Mouse (Mus musculus): ENCODE data around the gene Pacrg. TPM values are rescaled to one million over a fixed set of nuclear protein-coding genes. Genes with fewer than 3 reads are reported as not detected.

Gene Pacrg
- total and polyA plus RNA-seq, 3 experiments = 0.11 TPM; not detected in 2

DNA sequence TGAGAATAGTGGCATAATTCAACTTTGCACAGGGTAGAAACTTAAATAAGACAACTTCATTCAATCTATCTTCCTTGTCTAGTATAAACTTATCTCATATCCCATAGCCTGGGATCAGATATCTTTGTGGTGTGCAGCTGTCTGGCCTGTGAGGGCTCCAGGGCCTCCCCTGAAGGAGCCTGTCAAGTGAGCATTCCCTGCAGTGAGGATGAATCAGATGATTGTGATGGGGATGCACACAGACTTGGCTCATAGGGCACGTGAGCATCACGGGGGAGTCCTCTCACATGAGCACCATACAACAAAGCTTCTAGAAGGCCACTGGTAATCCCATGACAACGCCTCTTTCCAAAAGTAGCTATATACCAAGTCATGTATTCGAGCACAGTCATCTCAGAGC lies 291.1 kb downstream of the Pacrg start:
- Histone ChIP-seq H3K4me3 (ENCODE audit: low read depth, low read length) (no peak overlapping the region), H3K4me1 (ENCODE audit: insufficient read depth, low read depth, low read length) (no peaks in the 10 kb centered on the region), H3K9me3 (replicated peaks) (no peaks in the 10 kb centered on the region), H3K27me3 (ENCODE audit: insufficient read depth, low read length) (peaks cover 11% of the 10 kb centered on the region), H3K36me3 (replicated peaks) (no peaks in the 10 kb centered on the region)
- TF ChIP-seq GATA1 (IDR thresholded peaks at IDR 0.05; ENCODE audit: borderline replicate concordance, low read length) (no peak), GATA2 (IDR thresholded peaks at IDR 0.05; ENCODE audit: borderline replicate concordance, low read depth, low read length) (no peak), POLR2AphosphoS5 (IDR thresholded peaks at IDR 0.05; ENCODE audit: insufficient replicate concordance, low read depth, low read length) (no peak), TAL1 (conservative IDR thresholded peaks at IDR 0.05; ENCODE audit: low read depth, low read length) (no peak), CTCF (IDR thresholded peaks at IDR 0.05; ENCODE audit: low read depth, low read length) (no peak)
- DNase-seq (ENCODE audit: low spot score) (no peak), ATAC-seq (ENCODE audit: extremely low read depth, insufficient number of reproducible peaks, low FRiP score, poor library complexity, severe bottlenecking) (no peak)

GRCm38 (mm10) chr17:10540772-10541171 lies 299.3 kb downstream of the Pacrg start:
- ATAC-seq (ENCODE audit: extremely low read depth, insufficient number of reproducible peaks, low FRiP score, poor library complexity, severe bottlenecking) = no peak
- H3K9me3 ChIP-seq (replicated peaks) = no peaks in the 10 kb centered on the region
- no peak for TF ChIP-seq GATA1 (IDR thresholded peaks at IDR 0.05; ENCODE audit: borderline replicate concordance, low read length)
- no peak for TF ChIP-seq GATA2 (IDR thresholded peaks at IDR 0.05; ENCODE audit: borderline replicate concordance, low read depth, low read length)
- no peak for TF ChIP-seq POLR2AphosphoS5 (IDR thresholded peaks at IDR 0.05; ENCODE audit: insufficient replicate concordance, low read depth, low read length)
- no peak for TF ChIP-seq TAL1 (conservative IDR thresholded peaks at IDR 0.05; ENCODE audit: low read depth, low read length)
- TF ChIP-seq CTCF (IDR thresholded peaks at IDR 0.05; ENCODE audit: low read depth, low read length) = no peak

GRCm38 (mm10) chr17:10534206-10534605 lies 305.9 kb downstream of the Pacrg start:
- H3K4me1 ChIP-seq (ENCODE audit: insufficient read depth, low read depth, low read length) = no peaks in the 10 kb centered on the region
- TF ChIP-seq GATA1 (IDR thresholded peaks at IDR 0.05; ENCODE audit: borderline replicate concordance, low read length) = no peak
- TF ChIP-seq GATA2 (IDR thresholded peaks at IDR 0.05; ENCODE audit: borderline replicate concordance, low read depth, low read length) = no peak
- TF ChIP-seq POLR2AphosphoS5 (IDR thresholded peaks at IDR 0.05; ENCODE audit: insufficient replicate concordance, low read depth, low read length) = no peak
- TF ChIP-seq CTCF (IDR thresholded peaks at IDR 0.05; ENCODE audit: low read depth, low read length) = no peak
- no peak for TF ChIP-seq TAL1 (conservative IDR thresholded peaks at IDR 0.05; ENCODE audit: low read depth, low read length)
- DNase-seq (ENCODE audit: low spot score) = no peak
- no peaks in the 10 kb centered on the region for H3K9me3 ChIP-seq (replicated peaks)
- ATAC-seq (ENCODE audit: extremely low read depth, insufficient number of reproducible peaks, low FRiP score, poor library complexity, severe bottlenecking) = no peak
- no peak overlapping the region for H3K4me3 ChIP-seq (ENCODE audit: low read depth, low read length)
- H3K27me3 ChIP-seq (ENCODE audit: insufficient read depth, low read length) = peaks cover 7% of the 10 kb centered on the region; the same call in 1 of the 2 replicates
- H3K36me3 ChIP-seq (replicated peaks) = no peaks in the 10 kb centered on the region

More at GRCm38 (mm10) chr17:10540772-10541171, 299.3 kb downstream of the Pacrg start:
- Histone ChIP-seq H3K27me3 (ENCODE audit: insufficient read depth, low read length) (peaks cover 9% of the 10 kb centered on the region; the same call in 1 of the 2 replicates), H3K36me3 (replicated peaks) (no peaks in the 10 kb centered on the region), H3K4me3 (ENCODE audit: low read depth, low read length) (no peak overlapping the region), H3K4me1 (ENCODE audit: insufficient read depth, low read depth, low read length) (no peaks in the 10 kb centered on the region)
- DNase-seq (ENCODE audit: low spot score) = no peak

DNA sequence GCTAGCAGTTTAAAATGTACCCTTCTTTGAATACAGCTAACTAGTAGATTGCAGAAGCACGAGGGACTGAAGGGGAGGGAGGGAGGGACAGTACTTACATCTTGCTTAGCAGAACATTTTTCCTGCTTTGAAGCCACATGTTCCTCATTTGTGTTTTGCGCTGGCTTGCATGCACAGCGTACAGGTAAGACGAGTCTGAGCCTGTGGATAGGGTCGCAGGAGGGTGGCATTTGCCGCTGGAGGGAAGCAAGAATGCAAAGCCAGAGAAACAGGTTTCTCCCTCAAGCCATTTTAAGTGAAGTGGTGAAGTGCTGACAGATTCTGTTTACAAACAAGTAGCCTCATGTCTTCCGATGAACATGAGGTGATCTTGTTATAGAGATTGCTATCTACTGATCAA lies 306.6 kb downstream of the Pacrg start:
- no peak for TF ChIP-seq CTCF (IDR thresholded peaks at IDR 0.05; ENCODE audit: low read depth, low read length)
- no peak for TF ChIP-seq GATA2 (IDR thresholded peaks at IDR 0.05; ENCODE audit: borderline replicate concordance, low read depth, low read length)
- no peak for TF ChIP-seq GATA1 (IDR thresholded peaks at IDR 0.05; ENCODE audit: borderline replicate concordance, low read length)
- no peak for TF ChIP-seq POLR2AphosphoS5 (IDR thresholded peaks at IDR 0.05; ENCODE audit: insufficient replicate concordance, low read depth, low read length)
- TF ChIP-seq TAL1 (conservative IDR thresholded peaks at IDR 0.05; ENCODE audit: low read depth, low read length) = no peak
- no peak for ATAC-seq (ENCODE audit: extremely low read depth, insufficient number of reproducible peaks, low FRiP score, poor library complexity, severe bottlenecking)
- H3K27me3 ChIP-seq (ENCODE audit: insufficient read depth, low read length) = peaks cover 7% of the 10 kb centered on the region; the same call in 1 of the 2 replicates

DNA sequence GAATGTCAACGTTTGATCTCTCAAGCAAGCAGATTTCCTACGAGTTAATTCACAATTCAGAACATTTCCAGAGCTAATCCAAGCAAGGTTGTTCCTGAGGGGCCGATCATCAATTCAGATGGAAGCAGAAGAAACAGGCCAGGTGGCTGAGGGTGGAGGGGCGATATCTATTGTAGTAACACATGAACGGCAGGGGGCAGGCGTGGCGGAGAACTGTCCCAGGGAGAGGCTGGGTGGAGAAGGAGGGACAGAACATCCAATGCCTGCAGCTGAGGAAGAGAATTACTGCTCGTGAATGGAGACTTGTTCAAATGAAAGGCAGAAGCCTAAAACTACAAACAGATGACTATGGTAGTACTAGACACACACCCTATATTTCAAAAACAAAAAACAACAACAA lies 309.1 kb downstream of the Pacrg start:
- DNase-seq (ENCODE audit: low spot score) = no peak
- ATAC-seq (ENCODE audit: extremely low read depth, insufficient number of reproducible peaks, low FRiP score, poor library complexity, severe bottlenecking) = no peak
- TF ChIP-seq GATA2 (IDR thresholded peaks at IDR 0.05; ENCODE audit: borderline replicate concordance, low read depth, low read length) (no peak), POLR2AphosphoS5 (IDR thresholded peaks at IDR 0.05; ENCODE audit: insufficient replicate concordance, low read depth, low read length) (no peak), CTCF (IDR thresholded peaks at IDR 0.05; ENCODE audit: low read depth, low read length) (no peak), GATA1 (IDR thresholded peaks at IDR 0.05; ENCODE audit: borderline replicate concordance, low read length) (no peak), TAL1 (conservative IDR thresholded peaks at IDR 0.05; ENCODE audit: low read depth, low read length) (no peak)
- no peaks in the 10 kb centered on the region for H3K9me3 ChIP-seq (replicated peaks)
- no peaks in the 10 kb centered on the region for H3K36me3 ChIP-seq (replicated peaks)
- H3K4me1 ChIP-seq (ENCODE audit: insufficient read depth, low read depth, low read length) = no peaks in the 10 kb centered on the region
- H3K27me3 ChIP-seq (ENCODE audit: insufficient read depth, low read length) = peaks cover 5% of the 10 kb centered on the region; the same call in 1 of the 2 replicates
- no peak overlapping the region for H3K4me3 ChIP-seq (ENCODE audit: low read depth, low read length)

More for the DNA sequence above, 306.6 kb downstream of the Pacrg start:
- Histone ChIP-seq H3K4me3 (ENCODE audit: low read depth, low read length) (no peak overlapping the region), H3K9me3 (replicated peaks) (no peaks in the 10 kb centered on the region), H3K4me1 (ENCODE audit: insufficient read depth, low read depth, low read length) (no peaks in the 10 kb centered on the region), H3K36me3 (replicated peaks) (no peaks in the 10 kb centered on the region)
- no peak for DNase-seq (ENCODE audit: low spot score)

DNA sequence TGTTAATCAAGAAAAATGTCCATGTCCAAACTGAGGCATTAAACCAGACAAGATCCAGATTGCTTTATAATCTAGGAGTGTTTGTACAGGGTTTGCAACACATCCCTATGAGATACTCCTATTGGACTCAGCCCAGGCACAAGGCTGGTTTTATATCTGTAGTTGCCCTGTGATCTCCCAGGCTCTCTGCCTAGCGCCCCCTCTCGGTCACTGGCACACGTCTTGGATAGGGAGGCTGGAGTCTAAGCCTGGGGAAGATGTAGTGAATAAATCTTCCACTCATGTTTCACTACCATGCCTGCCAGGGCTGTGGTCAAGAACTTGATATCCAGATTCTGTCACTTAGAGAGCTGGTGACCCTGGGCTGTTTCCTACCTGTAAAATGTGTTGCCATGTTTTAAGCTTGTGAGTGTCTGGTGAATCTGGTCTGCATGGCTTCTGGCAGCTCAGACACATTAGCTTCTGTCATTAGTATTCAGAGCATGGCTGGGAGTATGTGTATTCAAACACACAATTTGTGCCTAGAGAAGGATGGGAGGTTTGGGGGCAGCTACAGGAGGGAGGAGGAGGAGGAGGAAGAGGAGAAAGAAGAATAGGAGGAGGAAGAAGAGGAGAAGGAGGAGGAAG lies 310.7 kb downstream of the Pacrg start:
- Histone ChIP-seq H3K36me3 (replicated peaks) (no peaks in the 10 kb centered on the region), H3K4me1 (ENCODE audit: insufficient read depth, low read depth, low read length) (no peaks in the 10 kb centered on the region), H3K4me3 (ENCODE audit: low read depth, low read length) (no peak overlapping the region), H3K9me3 (replicated peaks) (no peaks in the 10 kb centered on the region), H3K27me3 (ENCODE audit: insufficient read depth, low read length) (peaks cover 3% of the 10 kb centered on the region; the same call in 1 of the 2 replicates)
- TF ChIP-seq GATA2 (IDR thresholded peaks at IDR 0.05; ENCODE audit: borderline replicate concordance, low read depth, low read length) (no peak), TAL1 (conservative IDR thresholded peaks at IDR 0.05; ENCODE audit: low read depth, low read length) (no peak), POLR2AphosphoS5 (IDR thresholded peaks at IDR 0.05; ENCODE audit: insufficient replicate concordance, low read depth, low read length) (no peak), CTCF (IDR thresholded peaks at IDR 0.05; ENCODE audit: low read depth, low read length) (no peak), GATA1 (IDR thresholded peaks at IDR 0.05; ENCODE audit: borderline replicate concordance, low read length) (no peak)
- DNase-seq (ENCODE audit: low spot score) (no peak), ATAC-seq (ENCODE audit: extremely low read depth, insufficient number of reproducible peaks, low FRiP score, poor library complexity, severe bottlenecking) (no peak)

Measured in G1E (cell line).